Mouse (Mus musculus) liver, adult 2 months (tissue): ENCODE measurements around the gene Slc44a2. TPM values are rescaled to one million over a fixed set of nuclear protein-coding genes. Genes with fewer than 3 reads are reported as not detected.

Source experiments
- DNase-seq: peaks from one replicate; pipeline ENCODE4 v3.0.0-alpha.2; 2011; ENCODE audit warnings: low read depth, low spot score; ENCODE audit errors: extremely low read depth
- H3K27ac ChIP-seq: fragments of 200-500 bp; replicated peaks from 2 replicates; pipeline ENCODE4 v1.5.1; 2012; ENCODE audit warnings: low read depth, mild to moderate bottlenecking, control low read depth, inconsistent platforms, low read length; ENCODE audit not compliant: insufficient read depth
- H3K27me3 ChIP-seq: fragments of 200-500 bp; 2 replicates; pipeline ENCODE4 v1.6.1; 2012; ENCODE audit warnings: mild to moderate bottlenecking, moderate library complexity, low read length, inconsistent platforms; ENCODE audit not compliant: control insufficient read depth, insufficient read depth
- H3K36me3 ChIP-seq: fragments of 200-500 bp; 2 replicates; pipeline ENCODE4 v1.6.1; 2012; ENCODE audit warnings: low read length, inconsistent platforms; ENCODE audit not compliant: control insufficient read depth, insufficient read depth
- H3K4me1 ChIP-seq: fragments of 200-500 bp; 2 replicates; pipeline ENCODE4 v1.6.1; 2011; ENCODE audit warnings: low read length; ENCODE audit not compliant: control insufficient read depth, insufficient read depth
- H3K4me3 ChIP-seq: fragments of 200-500 bp; 2 replicates; pipeline ENCODE4 v1.5.1; 2011; ENCODE audit warnings: low read depth, mild to moderate bottlenecking, control low read depth, low read length, moderate library complexity; ENCODE audit not compliant: insufficient read depth
- H3K79me2 ChIP-seq: fragments of 200-500 bp; 2 replicates; pipeline ENCODE4 v1.6.1; 2012; ENCODE audit warnings: inconsistent platforms, mild to moderate bottlenecking, low read length, moderate library complexity; ENCODE audit not compliant: control insufficient read depth, insufficient read depth
- H3K9ac ChIP-seq: fragments of 200-500 bp; 2 replicates; pipeline ENCODE4 v1.6.1; 2012; ENCODE audit warnings: low read depth, mild to moderate bottlenecking, control low read depth, inconsistent platforms, low read length
- CTCF ChIP-seq: fragments of 200-500 bp; IDR thresholded peaks from 2 replicates; pipeline ENCODE4 v1.5.1; 2011; ENCODE audit warnings: low read depth, low read length, control low read depth
- POLR2A ChIP-seq: fragments of 200-500 bp; IDR thresholded peaks from 2 replicates; pipeline ENCODE4 v1.6.1; 2011; ENCODE audit warnings: low read length, control low read depth; ENCODE audit not compliant: insufficient read depth; ENCODE audit errors: extremely low read depth
- WGBS: fragments of 180-500 bp; shearing (Covaris S2); methylation state at CpG from one replicate; pipeline ENCODE4 v1.1.7; 2018; 5-methylcytosine and 5-hydroxymethylcytosine counted together
- polyA plus RNA-seq: library from polyadenylated mRNA; depleted of rRNA; stranded (reverse); fragments of >200 nt; gene quantifications from 2 replicates; pipeline ENCODE4 v1.2.3, GENCODE M21; 2012
- total RNA-seq: library from RNA; depleted of rRNA; stranded (reverse); fragments of >200 nt; gene quantifications from 2 replicates; pipeline ENCODE4 v1.2.3, GENCODE M21; 2014

The Slc44a2 gene
- total and polyA plus RNA-seq, 2 experiments: 3.8 to 5.8 TPM

GRCm38 (mm10) chr9:21275013-21275710, 45.3 kb upstream of the Slc44a2 start:
- peaks cover 21% of the 10 kb centered on the region; the same call in 1 of the 2 replicates for H3K36me3 ChIP-seq
- H3K27ac ChIP-seq: no peak overlapping the region
- H3K9ac ChIP-seq: no peak overlapping the region
- H3K4me1 ChIP-seq: no peaks in the 10 kb centered on the region
- no peaks in the 10 kb centered on the region for H3K27me3 ChIP-seq
- TF ChIP-seq CTCF (no peak), POLR2A (no peak)
- no peak overlapping the region for H3K4me3 ChIP-seq
- DNase-seq: no peak
- WGBS: 81% methylated on average over 7 of the region's 7 CpGs
- H3K79me2 ChIP-seq: no peaks in the 10 kb centered on the region

DNA sequence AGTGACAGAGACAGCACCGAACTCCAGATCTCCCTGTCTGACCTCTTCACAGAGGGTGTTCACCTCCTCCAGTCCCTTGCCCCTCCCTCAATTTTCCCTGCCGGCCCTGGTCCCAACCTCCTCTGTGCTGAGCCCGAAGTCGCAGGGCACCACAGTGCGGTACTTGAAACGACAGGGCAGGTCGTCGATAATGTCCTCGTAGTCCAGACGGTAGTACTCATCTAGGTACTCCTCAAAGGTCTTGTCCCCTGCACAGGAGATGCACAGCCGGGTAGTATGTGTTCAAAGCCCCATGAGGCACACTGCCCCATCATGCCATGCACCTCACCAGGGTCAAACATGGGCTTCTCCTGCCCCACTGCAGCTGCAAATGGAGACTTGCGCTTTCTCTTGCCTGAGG, 44.8 kb upstream of the Slc44a2 start:
- no peak for DNase-seq
- Histone ChIP-seq H3K27ac (no peak overlapping the region), H3K36me3 (peaks cover 21% of the 10 kb centered on the region; the same call in 1 of the 2 replicates), H3K9ac (no peak overlapping the region), H3K27me3 (no peaks in the 10 kb centered on the region), H3K4me1 (no peaks in the 10 kb centered on the region), H3K4me3 (no peak overlapping the region), H3K79me2 (no peaks in the 10 kb centered on the region)
- TF ChIP-seq CTCF (no peak), POLR2A (no peak)
- WGBS: 90% methylated on average over 12 of the region's 12 CpGs

DNA sequence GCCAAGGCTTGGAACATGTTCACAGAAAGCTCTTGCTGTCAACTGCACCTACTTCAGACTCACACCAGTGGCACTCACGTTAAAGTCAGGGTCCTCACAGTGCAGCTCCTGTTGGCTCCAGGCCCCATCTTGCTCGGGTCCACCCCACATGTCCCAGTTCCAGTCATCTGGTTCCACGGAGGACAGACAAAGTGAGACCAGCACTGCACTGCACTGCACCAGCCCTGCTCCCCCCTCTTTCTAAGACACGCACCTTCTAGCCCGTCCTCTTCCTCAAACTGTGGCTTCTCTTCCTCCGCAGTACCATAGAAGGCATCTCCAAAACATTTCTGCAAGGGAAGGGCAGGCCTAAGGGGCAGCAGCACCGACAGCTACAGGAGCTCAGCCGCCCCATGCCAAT, 44.2 kb upstream of the Slc44a2 start:
- Histone ChIP-seq H3K36me3 (peaks cover 20% of the 10 kb centered on the region; the same call in 1 of the 2 replicates), H3K4me1 (no peaks in the 10 kb centered on the region), H3K27ac (no peak overlapping the region), H3K4me3 (no peak overlapping the region), H3K27me3 (no peaks in the 10 kb centered on the region), H3K9ac (no peak overlapping the region), H3K79me2 (no peaks in the 10 kb centered on the region)
- WGBS: 83% methylated on average over 8 of the region's 8 CpGs
- no peak for DNase-seq
- TF ChIP-seq POLR2A: no peak
- TF ChIP-seq CTCF: no peak

GRCm38 (mm10) chr9:21277776-21278175, 42.7 kb upstream of the Slc44a2 start:
- no peaks in the 10 kb centered on the region for H3K4me1 ChIP-seq
- DNase-seq: no peak
- H3K9ac ChIP-seq: no peak overlapping the region
- 97% methylated on average over 5 of the region's 5 CpGs for WGBS
- H3K4me3 ChIP-seq: no peak overlapping the region
- TF ChIP-seq POLR2A (no peak), CTCF (no peak)
- peaks cover 18% of the 10 kb centered on the region; the same call in 1 of the 2 replicates for H3K36me3 ChIP-seq
- H3K27ac ChIP-seq: no peak overlapping the region
- no peaks in the 10 kb centered on the region for H3K27me3 ChIP-seq
- no peaks in the 10 kb centered on the region for H3K79me2 ChIP-seq

- H3K36me3 ChIP-seq: peaks cover 18% of the 10 kb centered on the region; the same call in 1 of the 2 replicates
- no peaks in the 10 kb centered on the region for H3K27me3 ChIP-seq
- H3K79me2 ChIP-seq: peaks cover 4% of the 10 kb centered on the region; the same call in 1 of the 2 replicates
- TF ChIP-seq POLR2A (no peak), CTCF (no peak)
- no peak overlapping the region for H3K27ac ChIP-seq
- peaks cover 5% of the 10 kb centered on the region for H3K4me1 ChIP-seq
- DNase-seq: no peak
- 94% methylated on average over 5 of the region's 5 CpGs for WGBS
- H3K9ac ChIP-seq: no peak overlapping the region
- no peak overlapping the region for H3K4me3 ChIP-seq
Measured at GRCm38 (mm10) chr9:21283591-21283990, 36.9 kb upstream of the Slc44a2 start.

- DNase-seq: no peak
- TF ChIP-seq CTCF (no peak), POLR2A (no peak)
- H3K79me2 ChIP-seq: peaks cover 4% of the 10 kb centered on the region; the same call in 1 of the 2 replicates
- H3K4me1 ChIP-seq: peaks cover 5% of the 10 kb centered on the region
- peaks cover 18% of the 10 kb centered on the region; the same call in 1 of the 2 replicates for H3K36me3 ChIP-seq
- H3K27me3 ChIP-seq: no peaks in the 10 kb centered on the region
- H3K27ac ChIP-seq: no peak overlapping the region
- no peak overlapping the region for H3K9ac ChIP-seq
- H3K4me3 ChIP-seq: no peak overlapping the region
- WGBS: 63% methylated on average over 3 of the region's 3 CpGs
Measured at GRCm38 (mm10) chr9:21283994-21284393, 36.5 kb upstream of the Slc44a2 start.
